Mouse (Mus musculus) ES-Bruce4 (cell line): Measurements from ENCODE around the gene Fbxo28.

ENCODE experiments used
- EP300 ChIP-seq: IDR thresholded peaks from 2 replicates; pipeline ENCODE4 v1.6.1; 2011; ENCODE audit warnings: low read depth, low read length; ENCODE audit not compliant: insufficient read depth
- POLR2A ChIP-seq: IDR thresholded peaks from one replicate; pipeline ENCODE4 v1.8.1; 2011; ENCODE audit warnings: low read length; ENCODE audit not compliant: insufficient read depth

- no peak for TF ChIP-seq EP300
- no peak for TF ChIP-seq POLR2A
These were observed 31.1 kb downstream of the Fbxo28 start for GRCm38 (mm10) chr1:182310316-182310715.
